Mouse (Mus musculus) limb, embryonic 15.5 days (tissue): ENCODE data around the gene E030018B13Rik. TPM values are rescaled to one million over a fixed set of nuclear protein-coding genes. Genes with fewer than 3 reads are reported as not detected.

Experiments used
- ATAC-seq: fragments of 200-750 bp; cut with Nextera tagmentation; 2 replicates; pipeline ENCODE4 v1.8.0; 2017; ENCODE audit warnings: low read depth, moderate TSS enrichment; ENCODE audit not compliant: insufficient number of reproducible peaks, low FRiP score, low TSS enrichment
- H3K27ac ChIP-seq: fragments of 300-500 bp; sonication (generic); 2 replicates; pipeline ENCODE4 v1.5.1; 2015; ENCODE audit warnings: moderate library complexity, mild to moderate bottlenecking, inconsistent platforms
- H3K27me3 ChIP-seq: fragments of 300-500 bp; sonication (generic); 2 replicates; pipeline ENCODE4 v1.6.1; 2015; ENCODE audit warnings: inconsistent platforms
- H3K36me3 ChIP-seq: fragments of 300-500 bp; sonication (generic); 2 replicates; pipeline ENCODE4 v1.6.1; 2015; ENCODE audit warnings: inconsistent platforms
- H3K4me1 ChIP-seq: fragments of 300-500 bp; sonication (generic); 2 replicates; pipeline ENCODE4 v1.6.1; 2015; ENCODE audit warnings: inconsistent platforms
- H3K4me2 ChIP-seq: fragments of 300-500 bp; sonication (generic); 2 replicates; pipeline ENCODE4 v1.6.1; 2015; ENCODE audit warnings: mild to moderate bottlenecking, inconsistent platforms
- H3K4me3 ChIP-seq: fragments of 300-500 bp; sonication (generic); 2 replicates; pipeline ENCODE4 v1.5.1; 2015; ENCODE audit warnings: mild to moderate bottlenecking, inconsistent platforms
- H3K9ac ChIP-seq: fragments of 300-500 bp; sonication (generic); 2 replicates; pipeline ENCODE4 v1.6.1; 2015; ENCODE audit warnings: inconsistent platforms
- H3K9me3 ChIP-seq: fragments of 300-500 bp; sonication (generic); 2 replicates; pipeline ENCODE4 v1.6.1; 2016; ENCODE audit warnings: inconsistent platforms
- WGBS: fragments of 180-500 bp; shearing (Covaris S2); methylation state at CpG from one replicate; pipeline ENCODE4 v1.1.7; 2015; 5-methylcytosine and 5-hydroxymethylcytosine counted together
- polyA plus RNA-seq: library from polyadenylated mRNA; unstranded; fragments of >200 nt; fragmentation: Nextera tagmentation; extraction: Ambion mirVana; gene quantifications from 2 replicates; pipeline ENCODE4 v1.2.1, GENCODE M21; 2015

Gene E030018B13Rik
- not detected in 2 replicates for polyA plus RNA-seq

DNA sequence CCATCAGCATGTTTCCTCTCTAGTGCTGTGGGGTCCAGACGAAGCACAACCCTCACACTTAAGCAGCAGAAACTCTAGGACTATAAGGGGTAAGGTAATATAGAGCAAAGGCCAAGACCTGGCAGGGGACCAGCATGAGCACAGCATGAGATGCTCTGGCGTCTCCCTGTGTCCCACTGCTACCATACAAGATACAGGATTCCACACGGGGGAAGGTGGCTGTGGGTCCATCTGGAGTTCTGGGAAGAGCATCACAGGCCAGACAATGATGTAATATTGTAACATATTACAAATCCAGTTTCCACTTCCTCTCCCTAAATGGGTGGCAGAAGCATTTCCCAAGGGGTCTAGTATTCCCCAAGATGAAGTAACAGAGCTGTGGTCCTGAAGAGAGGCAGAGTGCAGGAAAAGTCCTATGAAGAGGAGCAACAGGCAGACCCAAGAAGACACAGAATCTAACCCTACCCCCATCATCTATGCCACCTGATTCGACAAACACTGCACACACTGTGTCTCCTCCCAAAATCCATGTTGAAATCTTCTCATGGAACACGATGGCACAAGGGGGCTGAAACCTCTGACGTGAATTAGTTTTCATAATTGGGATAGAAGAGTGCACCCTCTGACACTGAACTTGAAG, at the start of gene E030018B13Rik:
Gene E030018B13Rik, plus strand, starts transcription at position 590 of the 640 bp plus-strand sequence.
- H3K27me3 ChIP-seq = no peaks in the 10 kb centered on the region
- H3K4me3 ChIP-seq = no peak within 1 kb of the TSS
- 84% methylated on average over 6 of the region's 6 CpGs for WGBS
- no peak within 1 kb of the TSS for H3K9ac ChIP-seq
- no peaks in the 10 kb centered on the region for H3K36me3 ChIP-seq
- H3K4me2 ChIP-seq = no peak within 1 kb of the TSS
- H3K27ac ChIP-seq = no peak within 1 kb of the TSS
- ATAC-seq = no peak
- no peaks in the 10 kb centered on the region for H3K9me3 ChIP-seq
- peaks cover 44% of the 10 kb centered on the region for H3K4me1 ChIP-seq

GRCm38 (mm10) chr7:63868356-63868918, 48.2 kb upstream of the E030018B13Rik start:
- WGBS = 72% methylated on average over 6 of the region's 6 CpGs
- Histone ChIP-seq H3K36me3 (no peaks in the 10 kb centered on the region), H3K4me2 (no peak overlapping the region), H3K9me3 (no peaks in the 10 kb centered on the region), H3K9ac (no peak overlapping the region), H3K4me3 (no peak overlapping the region), H3K27ac (no peak overlapping the region), H3K4me1 (no peaks in the 10 kb centered on the region), H3K27me3 (no peaks in the 10 kb centered on the region)
- no peak for ATAC-seq

DNA sequence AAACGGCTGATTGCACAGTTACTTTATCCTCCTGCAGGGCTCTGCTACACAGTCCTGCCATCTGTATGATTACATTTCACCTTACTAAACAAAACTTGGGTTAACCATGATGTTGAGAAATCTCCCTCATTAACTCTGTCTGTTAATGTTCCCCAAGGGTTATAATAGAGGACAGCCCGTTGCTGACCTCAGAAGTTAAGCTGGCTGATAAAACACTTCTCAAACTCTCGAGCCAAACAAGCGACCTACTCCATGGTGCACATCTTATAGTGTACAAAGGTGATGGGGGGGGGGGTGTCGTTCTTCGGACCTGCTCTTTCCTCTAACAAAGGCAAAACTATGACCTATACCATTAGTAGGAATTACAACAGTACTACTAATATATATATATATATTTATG, 45.0 kb upstream of the E030018B13Rik start:
- no peak overlapping the region for H3K4me3 ChIP-seq
- no peaks in the 10 kb centered on the region for H3K36me3 ChIP-seq
- H3K4me1 ChIP-seq = peaks cover 4% of the 10 kb centered on the region; the same call in 1 of the 2 replicates
- no peak overlapping the region for H3K4me2 ChIP-seq
- no peak overlapping the region for H3K27ac ChIP-seq
- WGBS = 78% methylated on average over 6 of the region's 6 CpGs
- no peak for ATAC-seq
- H3K9ac ChIP-seq = no peak overlapping the region
- H3K9me3 ChIP-seq = no peaks in the 10 kb centered on the region
- no peaks in the 10 kb centered on the region for H3K27me3 ChIP-seq

DNA sequence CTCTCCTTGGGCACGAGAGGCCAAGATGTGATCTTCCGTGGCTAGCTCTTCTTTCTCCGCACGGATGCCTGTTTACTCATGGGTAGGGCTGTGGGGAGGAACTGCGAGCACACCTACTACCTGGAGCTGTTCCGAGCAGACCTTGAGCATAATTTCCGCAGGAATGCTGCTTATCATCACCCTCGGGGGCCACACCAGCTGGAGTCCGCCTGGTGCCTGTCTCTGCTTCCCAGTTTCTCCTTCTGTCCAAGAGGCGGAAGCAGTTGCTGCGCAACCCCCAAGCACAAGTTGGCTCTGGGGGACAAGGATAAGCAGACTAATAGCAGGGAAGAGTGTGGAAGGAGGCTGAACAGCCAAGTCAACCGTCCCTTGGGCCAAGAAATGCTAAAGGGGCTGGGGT, 42.8 kb upstream of the E030018B13Rik start:
- no peak for ATAC-seq
- H3K27me3 ChIP-seq = no peaks in the 10 kb centered on the region
- peaks cover 7% of the 10 kb centered on the region for H3K4me1 ChIP-seq
- no peaks in the 10 kb centered on the region for H3K36me3 ChIP-seq
- no peaks in the 10 kb centered on the region for H3K9me3 ChIP-seq
- no peak overlapping the region for H3K9ac ChIP-seq
- 68% methylated on average over 12 of the region's 12 CpGs for WGBS
- H3K4me2 ChIP-seq = no peak overlapping the region
- no peak overlapping the region for H3K4me3 ChIP-seq
- H3K27ac ChIP-seq = no peak overlapping the region

DNA sequence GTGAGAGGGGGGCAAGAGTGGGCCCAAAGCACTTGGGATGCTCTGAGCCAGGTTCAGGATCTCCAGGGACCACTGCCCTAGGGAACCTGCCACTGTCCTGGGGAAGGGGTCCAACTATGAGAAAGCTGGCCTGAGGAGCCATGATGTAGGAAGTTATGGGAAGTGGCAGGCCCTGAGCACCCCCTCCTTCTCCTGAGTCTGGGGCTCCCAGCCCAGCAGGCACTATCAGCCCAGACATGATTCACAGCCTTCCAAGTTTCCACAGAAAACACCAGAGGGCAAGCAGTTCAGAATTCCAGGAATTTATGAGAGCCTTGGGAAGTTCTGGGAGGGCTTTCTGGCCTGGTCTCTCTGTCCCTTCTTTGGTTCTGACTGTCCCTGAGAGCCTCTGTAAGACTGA, 41.0 kb upstream of the E030018B13Rik start:
- Histone ChIP-seq H3K4me3 (no peak overlapping the region), H3K4me1 (peaks cover 7% of the 10 kb centered on the region), H3K9ac (no peak overlapping the region), H3K27ac (0 out of 2 replicates have a peak overlapping the region, but pooled peaks have one; percentile 17), H3K9me3 (no peaks in the 10 kb centered on the region), H3K36me3 (no peaks in the 10 kb centered on the region), H3K4me2 (no peak overlapping the region), H3K27me3 (no peaks in the 10 kb centered on the region)
- ATAC-seq = no peak

DNA sequence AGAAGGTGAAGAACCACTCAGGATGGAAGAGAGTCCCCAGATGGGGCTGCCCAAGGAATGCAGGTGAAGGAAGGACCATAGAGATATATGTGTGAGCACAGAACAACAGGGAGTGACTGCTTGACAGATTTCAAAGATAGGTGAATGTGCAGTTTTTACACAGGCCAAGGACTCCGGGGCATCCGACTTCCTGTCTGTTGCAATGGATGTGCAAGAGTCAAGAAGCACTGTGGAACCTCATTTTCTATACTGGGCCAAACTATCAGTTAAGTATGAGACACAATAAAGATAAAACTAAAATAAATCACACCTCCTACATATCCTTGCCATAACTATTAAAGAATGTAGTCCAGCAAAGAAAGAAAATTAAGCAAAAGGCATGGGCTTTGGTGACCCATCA, 40.0 kb upstream of the E030018B13Rik start:
- no peak overlapping the region for H3K4me2 ChIP-seq
- no peaks in the 10 kb centered on the region for H3K27me3 ChIP-seq
- 71% methylated on average over 2 of the region's 2 CpGs for WGBS
- no peak for ATAC-seq
- H3K9me3 ChIP-seq = no peaks in the 10 kb centered on the region
- no peaks in the 10 kb centered on the region for H3K36me3 ChIP-seq
- H3K4me1 ChIP-seq = peaks cover 7% of the 10 kb centered on the region
- H3K4me3 ChIP-seq = no peak overlapping the region
- H3K27ac ChIP-seq = no peak overlapping the region
- no peak overlapping the region for H3K9ac ChIP-seq

GRCm38 (mm10) chr7:63877610-63878009, 39.0 kb upstream of the E030018B13Rik start:
- H3K4me1 ChIP-seq = peaks cover 7% of the 10 kb centered on the region
- H3K36me3 ChIP-seq = no peaks in the 10 kb centered on the region
- no peak overlapping the region for H3K4me2 ChIP-seq
- 34% methylated on average over 14 of the region's 14 CpGs for WGBS
- H3K9me3 ChIP-seq = no peaks in the 10 kb centered on the region
- H3K4me3 ChIP-seq = no peak overlapping the region
- no peaks in the 10 kb centered on the region for H3K27me3 ChIP-seq
- no peak for ATAC-seq
- no peak overlapping the region for H3K27ac ChIP-seq
- no peak overlapping the region for H3K9ac ChIP-seq

DNA sequence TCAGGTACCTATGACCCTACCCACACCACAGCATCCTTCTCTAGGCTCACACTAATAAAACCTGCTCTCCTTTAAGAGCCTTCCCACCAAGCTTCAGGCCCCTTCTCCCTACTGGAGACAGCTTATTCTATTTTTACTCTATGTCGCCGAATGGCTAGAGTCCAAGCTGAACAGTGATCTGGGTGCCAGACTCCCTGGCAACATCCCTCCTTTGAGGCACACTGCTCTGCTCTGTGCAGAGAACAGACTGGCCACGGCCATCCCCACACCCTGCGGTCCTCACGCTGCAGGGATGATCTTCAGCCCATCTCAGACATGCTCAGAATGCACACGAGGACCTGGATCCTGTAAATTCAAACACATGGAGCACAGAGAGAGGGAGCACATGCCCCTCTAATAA, 37.1 kb upstream of the E030018B13Rik start:
- Histone ChIP-seq H3K9me3 (no peaks in the 10 kb centered on the region), H3K4me1 (peaks cover 7% of the 10 kb centered on the region), H3K4me2 (no peak overlapping the region), H3K9ac (no peak overlapping the region), H3K27me3 (no peaks in the 10 kb centered on the region), H3K4me3 (no peak overlapping the region), H3K36me3 (no peaks in the 10 kb centered on the region), H3K27ac (no peak overlapping the region)
- no peak for ATAC-seq
- WGBS = 63% methylated on average over 6 of the region's 6 CpGs

- ATAC-seq = no peak
- no peak overlapping the region for H3K27ac ChIP-seq
- no peak overlapping the region for H3K4me2 ChIP-seq
- H3K9ac ChIP-seq = no peak overlapping the region
- H3K27me3 ChIP-seq = no peaks in the 10 kb centered on the region
- peaks cover under 1% of the 10 kb centered on the region; the same call in 1 of the 2 replicates for H3K4me1 ChIP-seq
- no peaks in the 10 kb centered on the region for H3K36me3 ChIP-seq
- H3K4me3 ChIP-seq = no peak overlapping the region
- H3K9me3 ChIP-seq = no peaks in the 10 kb centered on the region
- 76% methylated on average over 7 of the region's 7 CpGs for WGBS
Measured at GRCm38 (mm10) chr7:63882739-63883138, 33.9 kb upstream of the E030018B13Rik start.

DNA sequence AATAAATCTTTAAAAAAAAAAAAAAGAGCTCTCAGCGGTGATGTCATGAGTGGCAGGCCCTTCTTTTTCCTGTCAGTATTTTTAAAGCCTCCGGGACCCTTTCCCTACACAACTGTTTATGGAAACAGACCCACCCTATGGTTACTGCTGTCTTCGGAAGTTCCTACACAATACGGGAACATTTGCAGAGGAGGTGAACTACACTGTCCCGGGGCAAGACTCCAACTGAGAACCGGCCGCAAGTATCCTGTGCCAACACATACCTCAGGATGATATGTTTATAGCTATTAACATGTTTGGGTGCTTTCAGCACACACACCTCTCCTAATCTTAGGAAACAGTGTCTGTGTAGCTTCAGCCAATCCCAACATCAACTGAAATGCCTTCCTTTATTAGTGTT, 31.6 kb upstream of the E030018B13Rik start:
- Histone ChIP-seq H3K9me3 (no peaks in the 10 kb centered on the region), H3K4me3 (no peak overlapping the region), H3K36me3 (peaks cover 5% of the 10 kb centered on the region), H3K4me2 (no peak overlapping the region), H3K9ac (no peak overlapping the region), H3K27ac (no peak overlapping the region), H3K4me1 (peaks cover 19% of the 10 kb centered on the region), H3K27me3 (no peaks in the 10 kb centered on the region)
- ATAC-seq = no peak
- 79% methylated on average over 7 of the region's 7 CpGs for WGBS

GRCm38 (mm10) chr7:63887034-63887551, 29.6 kb upstream of the E030018B13Rik start:
- ATAC-seq = no peak
- Histone ChIP-seq H3K9me3 (no peaks in the 10 kb centered on the region), H3K27me3 (no peaks in the 10 kb centered on the region), H3K36me3 (peaks cover 20% of the 10 kb centered on the region), H3K9ac (no peak overlapping the region), H3K27ac (no peak overlapping the region), H3K4me1 (peaks cover 19% of the 10 kb centered on the region), H3K4me3 (no peak overlapping the region), H3K4me2 (no peak overlapping the region)
- WGBS = 54% methylated on average over 8 of the region's 8 CpGs

- Histone ChIP-seq H3K36me3 (peaks cover 20% of the 10 kb centered on the region), H3K4me1 (peaks cover 19% of the 10 kb centered on the region), H3K4me2 (no peak overlapping the region), H3K9ac (no peak overlapping the region), H3K27ac (no peak overlapping the region), H3K27me3 (no peaks in the 10 kb centered on the region), H3K4me3 (no peak overlapping the region), H3K9me3 (no peaks in the 10 kb centered on the region)
- ATAC-seq = no peak
- 79% methylated on average over 10 of the region's 10 CpGs for WGBS
Measured at GRCm38 (mm10) chr7:63887602-63888123, 29.0 kb upstream of the E030018B13Rik start.
